In genomic region chrX:50840847-50841560, GRCm38 (mm10) we compare ENCODE assay signal across 8 mouse cellular contexts. TPM values are rescaled to one million over a fixed set of nuclear protein-coding genes. Genes with fewer than 3 reads are reported as not detected.
DNase-seq lines count a peak whose midpoint lies in the region; ATAC-seq and TF ChIP-seq lines count a peak whose summit lies in the region.

Gene Stk26, plus strand, starts transcription at chrX:50841047.

- no peak; the same call in 1 of the 2 replicates for TF ChIP-seq RAD21 in CH12.LX (IDR thresholded peaks at IDR 0.05; ENCODE audit: low read depth, low read length)

- H3K79me2 ChIP-seq in CH12.LX (replicated peaks; ENCODE audit: control insufficient read depth, extremely low read depth, insufficient read depth, poor library complexity, severe bottlenecking): no peaks in the 10 kb centered on the region

- dilution Hi-C loops in CH12.LX (cut with MboI; ENCODE audit: extremely low pct_ligation_motif_present, extremely low pct_unique_long_range_greater_than_20kb, low sequenced_read_pairs): no loop called here

- H3K4me3 ChIP-seq in CH12.LX (replicated peaks in 1 of 3; ENCODE audit: low read depth in 2 of 3, low read length in 2 of 3, poor library complexity in 1 of 3): peak within 1 kb of the TSS in 2 of 3 experiments; percentile 19 to 32
- H3K4me3 ChIP-seq in forebrain, embryonic 12.5 days (replicated peaks): peak within 1 kb of the TSS; percentile 47
- peak within 1 kb of the TSS; percentile 52 for H3K4me3 ChIP-seq in heart, postnatal 0 days (ENCODE audit: low read depth, low read length)
- H3K4me3 ChIP-seq in lung, adult 2 months (replicated peaks; ENCODE audit: extremely low read depth, low read depth, low read length): peak within 1 kb of the TSS; percentile 71
- peak within 1 kb of the TSS; percentile 38 for H3K4me3 ChIP-seq in neural tube, embryonic 14.5 days (ENCODE audit: low read depth, low read length)

- ATAC-seq in forebrain, embryonic 12.5 days (ENCODE audit: low FRiP score): peak; percentile 75; the same call in 1 of the 2 replicates
- peak; percentile 70 for ATAC-seq in heart, postnatal 0 days (ENCODE audit: insufficient read depth, low read depth)
- peak; percentile 83 for ATAC-seq in neural tube, embryonic 14.5 days (ENCODE audit: low read depth)

- no peak within 1 kb of the TSS for H3K9ac ChIP-seq in CH12.LX (ENCODE audit: insufficient read depth, low read depth)
- peak within 1 kb of the TSS; percentile 33 for H3K9ac ChIP-seq in forebrain, embryonic 12.5 days
- peak within 1 kb of the TSS; percentile 33 for H3K9ac ChIP-seq in heart, postnatal 0 days (replicated peaks; ENCODE audit: low read depth, low read length)
- H3K9ac ChIP-seq in neural tube, embryonic 14.5 days (replicated peaks; ENCODE audit: low read depth, low read length): peak within 1 kb of the TSS; percentile 32; the same call in 1 of the 2 replicates

- TF ChIP-seq EP300 in CH12.LX (IDR thresholded peaks at IDR 0.05; ENCODE audit: low read length): no peak
- no peak for TF ChIP-seq EP300 in heart, postnatal 0 days (IDR thresholded peaks at IDR 0.05; ENCODE audit: low read depth)

- peak within 1 kb of the TSS; percentile 99 for H3K4me2 ChIP-seq in CH12.LX (ENCODE audit: insufficient read depth, low read depth, poor library complexity, severe bottlenecking)
- H3K4me2 ChIP-seq in forebrain, embryonic 12.5 days: peak within 1 kb of the TSS; percentile 71
- H3K4me2 ChIP-seq in heart, postnatal 0 days (ENCODE audit: low read depth, low read length): peak within 1 kb of the TSS; percentile 86
- peak within 1 kb of the TSS; percentile 75 for H3K4me2 ChIP-seq in neural tube, embryonic 14.5 days (ENCODE audit: low read depth, low read length)

- H3K36me3 ChIP-seq in CH12.LX (replicated peaks in 1 of 2; ENCODE audit: control insufficient read depth in 1 of 2, insufficient read depth in 1 of 2, low read length in 1 of 2): no peaks in the 10 kb centered on the region
- no peaks in the 10 kb centered on the region for H3K36me3 ChIP-seq in forebrain, embryonic 12.5 days (replicated peaks)
- no peaks in the 10 kb centered on the region for H3K36me3 ChIP-seq in heart, postnatal 0 days (replicated peaks; ENCODE audit: control insufficient read depth, insufficient read depth, low read length)
- no peaks in the 10 kb centered on the region for H3K36me3 ChIP-seq in neural tube, embryonic 14.5 days (ENCODE audit: control insufficient read depth, insufficient read depth, low read length)

- no peak for TF ChIP-seq POLR2A in CH12.LX (IDR thresholded peaks at IDR 0.05; ENCODE audit: low read depth, low read length)
- TF ChIP-seq POLR2A in lung, adult 2 months (IDR thresholded peaks at IDR 0.05; ENCODE audit: borderline replicate concordance, extremely low read depth, low read depth, low read length): 0 out of 2 replicates have a peak, but pooled peaks have one; percentile 16

- H3K4me1 ChIP-seq in CH12.LX (ENCODE audit: control insufficient read depth in 1 of 2, insufficient read depth in 2 of 2): no peaks in the 10 kb centered on the region
- H3K4me1 ChIP-seq in forebrain, embryonic 12.5 days: no peaks in the 10 kb centered on the region
- no peaks in the 10 kb centered on the region for H3K4me1 ChIP-seq in heart, postnatal 0 days (ENCODE audit: control insufficient read depth, insufficient read depth)
- H3K4me1 ChIP-seq in lung, adult 2 months (ENCODE audit: control insufficient read depth, insufficient read depth, low read length): no peaks in the 10 kb centered on the region; the same call in 1 of the 2 replicates
- no peaks in the 10 kb centered on the region for H3K4me1 ChIP-seq in neural tube, embryonic 14.5 days (ENCODE audit: control insufficient read depth, insufficient read depth, low read length)

- peak in 1 of 2 experiments; percentile 31; a peak in 1 of 4 replicates for TF ChIP-seq CTCF in CH12.LX (conservative IDR thresholded peaks at IDR 0.05 in 1 of 2, IDR thresholded peaks at IDR 0.05 in 1 of 2; ENCODE audit: low read depth in 2 of 2, low read length in 2 of 2)
- TF ChIP-seq CTCF in heart, postnatal 0 days (IDR thresholded peaks at IDR 0.05; ENCODE audit: low read depth): no peak
- TF ChIP-seq CTCF in lung, adult 2 months (IDR thresholded peaks at IDR 0.05; ENCODE audit: insufficient read depth, low read length): no peak

- H3K27ac ChIP-seq in CH12.LX (ENCODE audit: insufficient read depth, low read depth): no peak within 1 kb of the TSS
- no peak within 1 kb of the TSS for H3K27ac ChIP-seq in forebrain, embryonic 12.5 days
- H3K27ac ChIP-seq in heart, postnatal 0 days (ENCODE audit: low read depth): no peak within 1 kb of the TSS
- no peak within 1 kb of the TSS for H3K27ac ChIP-seq in neural tube, embryonic 14.5 days (ENCODE audit: low read depth, low read length)

- DNase-seq in CH12.LX (ENCODE audit: extremely low read depth): peak; percentile 5
- peak; percentile 51 for DNase-seq in c-Kit-positive CD71-negative TER-119-negative erythroid progenitor cells, embryonic 14.5 days (ENCODE audit: low read depth)
- DNase-seq in heart, postnatal 0 days (ENCODE audit: low spot score): peak; percentile 21
- DNase-seq in kidney, postnatal 25 days: peak; percentile 44 to 64
- DNase-seq in lung, adult 2 months: peak; percentile 34
- peak; percentile 49 for DNase-seq in testis, postnatal 14 days (ENCODE audit: low spot score)

- no peaks in the 10 kb centered on the region for H3K27me3 ChIP-seq in CH12.LX (replicated peaks)
- peaks cover 20% of the 10 kb centered on the region; the same call in 1 of the 2 replicates for H3K27me3 ChIP-seq in forebrain, embryonic 12.5 days
- no peaks in the 10 kb centered on the region for H3K27me3 ChIP-seq in heart, postnatal 0 days (ENCODE audit: control insufficient read depth, insufficient read depth, low read length)
- no peaks in the 10 kb centered on the region; the same call in 1 of the 2 replicates for H3K27me3 ChIP-seq in neural tube, embryonic 14.5 days (ENCODE audit: control insufficient read depth, insufficient read depth, low read length)

- no peaks in the 10 kb centered on the region for H3K9me3 ChIP-seq in CH12.LX (replicated peaks; ENCODE audit: low read length)
- no peaks in the 10 kb centered on the region for H3K9me3 ChIP-seq in forebrain, embryonic 12.5 days
- no peaks in the 10 kb centered on the region for H3K9me3 ChIP-seq in heart, postnatal 0 days (replicated peaks; ENCODE audit: control insufficient read depth, low read length)
- no peaks in the 10 kb centered on the region for H3K9me3 ChIP-seq in neural tube, embryonic 14.5 days (ENCODE audit: control insufficient read depth, low read length)

- in situ Hi-C loops in CH12.LX (cut with MboI; ENCODE audit: low pct_ligation_motif_present, low pct_unique_long_range_greater_than_20kb, low sequenced_read_pairs): no loop called here

- 20% methylated on average over 29 of the region's 31 CpGs for WGBS in forebrain, embryonic 12.5 days
- 18% methylated on average over 26 of the region's 31 CpGs for WGBS in heart, postnatal 0 days
- 36% methylated on average over 31 of the region's 31 CpGs for WGBS in lung, adult 2 months
- WGBS in neural tube, embryonic 14.5 days: 21% methylated on average over 30 of the region's 31 CpGs

TF ChIP-seq in CH12.LX, 34 proteins besides CTCF, POLR2A, EP300 and RAD21:
- TF ChIP-seq SMC3 (IDR thresholded peaks at IDR 0.05; ENCODE audit: low read depth, low read length): 0 out of 2 replicates have a peak, but pooled peaks have one; percentile 3
- no peak for TF ChIP-seq TCF12 (IDR thresholded peaks at IDR 0.05; ENCODE audit: low read depth, low read length)

RNA-seq across cellular contexts. Expression of gene Stk26, which starts in this region (rescaled TPM):
- total RNA-seq in CH12.LX (2012; rRNA removed) (0.04 and 0.21 TPM in 2 replicates), CH12.LX (2014; rRNA removed) (0.72 and 0.92 TPM in 2 replicates)
- polyA plus RNA-seq in CH12.LX (2012; ENCODE audit: insufficient read length, low read depth): 0.35 and 0.57 TPM in 2 replicates
- 2.4 and 2.6 TPM in 2 replicates for polyA plus RNA-seq in forebrain, embryonic 12.5 days (2016; fragmentation: Nextera tagmentation; extraction: Ambion mirVana)
- total RNA-seq in heart, postnatal 0 days (2014; rRNA removed; ENCODE audit: low replicate concordance): 3.4 and 5.2 TPM in 2 replicates
- 1.1 and 1.8 TPM in 2 replicates for polyA plus RNA-seq in heart, postnatal 0 days (2015; fragmentation: Nextera tagmentation; extraction: Ambion mirVana)
- 3.8 and 4.0 TPM in 2 replicates for polyA plus RNA-seq in lung, adult 2 months (2012; rRNA removed)
- 0.30 and 0.33 TPM in 2 replicates for polyA plus RNA-seq in neural tube, embryonic 14.5 days (2014; fragmentation: Nextera tagmentation; extraction: Ambion mirVana)

Comparison
In these comparisons a context has a peak if more than half of its experiments do, and no peak if none do; other contexts are left out.
1. Peak in DNase-seq, H3K4me3 ChIP-seq and H3K4me2 ChIP-seq in CH12.LX; RNA of the gene not detected or under 1 TPM.
2. Peak in ATAC-seq, H3K4me3 ChIP-seq, H3K9ac ChIP-seq and H3K4me2 ChIP-seq in neural tube, embryonic 14.5 days; RNA of the gene not detected or under 1 TPM.